Mouse (Mus musculus): ENCODE measurements around the gene Hdac8. TPM values are rescaled to one million over a fixed set of nuclear protein-coding genes. Genes with fewer than 3 reads are reported as not detected.
A peak's percentile ranks its signal among the peaks of the same experiment; 100 is the strongest.

The Hdac8 gene
- polyA plus RNA-seq (2016; fragmentation: Nextera tagmentation; extraction: Ambion mirVana), result 9.7 and 13.1 TPM in 2 replicates

DNA sequence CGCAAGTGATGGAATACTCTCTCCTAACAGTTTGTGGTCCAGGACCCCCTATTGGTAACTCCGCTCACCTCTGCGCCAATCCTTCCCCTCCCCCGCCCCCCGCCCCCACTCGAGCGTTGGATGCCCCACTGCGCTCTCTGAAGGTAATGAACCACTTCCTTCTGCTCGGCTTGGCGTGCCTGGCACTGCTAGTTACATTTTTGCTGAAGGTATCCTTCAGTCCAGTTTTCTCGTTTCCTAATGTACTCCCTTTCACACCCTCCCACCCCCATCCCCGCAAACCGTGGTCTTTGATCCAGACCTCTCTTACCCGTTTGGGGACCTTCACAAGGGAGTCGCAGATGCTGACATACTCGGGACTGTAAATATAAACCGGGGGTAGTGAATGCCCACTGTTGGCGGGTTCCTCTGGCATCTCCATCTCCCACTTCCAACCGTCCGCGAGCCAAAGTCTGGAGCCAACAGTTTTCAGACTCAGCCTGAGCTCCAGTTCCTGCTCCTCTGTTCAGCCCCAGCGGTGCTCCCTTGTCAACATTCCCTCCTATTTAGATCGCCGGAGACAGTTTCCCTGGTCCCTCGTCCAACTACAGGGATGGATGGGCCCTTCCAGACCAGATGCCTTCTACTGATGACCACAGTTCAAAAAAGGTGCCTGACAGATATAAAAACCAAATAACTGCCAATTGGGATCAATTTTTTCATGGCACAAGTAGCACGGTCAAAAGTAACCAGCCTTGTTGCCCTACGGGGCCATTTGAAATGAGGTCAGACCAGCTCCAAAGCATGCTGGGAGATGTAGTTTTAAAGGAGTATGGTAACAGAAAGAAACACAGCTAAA lies at the start of gene Hdac8:
Gene Hdac8, minus strand, starts transcription at position 716 of the 838 bp plus-strand sequence.
- Histone ChIP-seq H3K4me3 (peak within 1 kb of the TSS; percentile 59), H3K27ac (peak within 1 kb of the TSS; percentile 77), H3K9me3 (replicated peaks) (no peaks in the 10 kb centered on the region), H3K4me1 (no peaks in the 10 kb centered on the region), H3K27me3 (ENCODE audit: low read depth, poor library complexity, severe bottlenecking) (peaks cover 85% of the 10 kb centered on the region), H3K36me3 (no peaks in the 10 kb centered on the region)
- peak; percentile 53 for DNase-seq (ENCODE audit: low spot score)
- 9% methylated on average over 27 of the region's 27 CpGs for WGBS

GRCm38 (mm10) chrX:102509205-102509604 lies 4.0 kb upstream of the Hdac8 start:
- DNase-seq (ENCODE audit: low spot score), result no peak
- Histone ChIP-seq H3K36me3 (no peaks in the 10 kb centered on the region), H3K27me3 (ENCODE audit: low read depth, poor library complexity, severe bottlenecking) (peaks cover 87% of the 10 kb centered on the region), H3K4me3 (no peak overlapping the region), H3K4me1 (no peaks in the 10 kb centered on the region), H3K27ac (no peak overlapping the region), H3K9me3 (replicated peaks) (no peaks in the 10 kb centered on the region)
- WGBS, result 60% methylated on average over 4 of the region's 4 CpGs

DNA sequence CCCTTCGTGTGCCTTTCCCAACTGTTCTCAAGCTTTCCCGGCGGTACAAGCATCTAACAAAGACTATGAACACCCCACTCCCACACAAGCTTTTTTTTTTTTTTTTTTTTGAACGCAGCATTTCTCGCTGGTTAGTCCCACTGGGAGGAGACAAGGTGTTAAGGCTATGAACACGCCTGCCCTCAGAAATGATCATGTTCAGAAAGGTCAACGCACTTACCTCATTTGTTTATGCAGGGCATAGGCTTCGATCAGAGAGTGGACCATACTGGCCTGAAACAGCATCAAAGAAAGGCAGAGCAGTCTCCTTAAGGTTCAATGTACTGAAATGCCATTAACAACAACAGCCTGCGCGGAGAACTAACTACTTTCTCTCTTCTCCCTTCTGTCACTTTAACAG lies 980 bp downstream of the Hdac8 start:
- Histone ChIP-seq H3K36me3 (peaks cover 7% of the 10 kb centered on the region), H3K27ac (peak overlapping the region; percentile 77; the same call in 1 of the 2 replicates), H3K27me3 (ENCODE audit: low read depth, poor library complexity, severe bottlenecking) (peaks cover 85% of the 10 kb centered on the region), H3K9me3 (replicated peaks) (no peaks in the 10 kb centered on the region), H3K4me3 (peak overlapping the region; percentile 59), H3K4me1 (no peaks in the 10 kb centered on the region)
- WGBS, result 26% methylated on average over 10 of the region's 10 CpGs
- no peak for DNase-seq (ENCODE audit: low spot score)

DNA sequence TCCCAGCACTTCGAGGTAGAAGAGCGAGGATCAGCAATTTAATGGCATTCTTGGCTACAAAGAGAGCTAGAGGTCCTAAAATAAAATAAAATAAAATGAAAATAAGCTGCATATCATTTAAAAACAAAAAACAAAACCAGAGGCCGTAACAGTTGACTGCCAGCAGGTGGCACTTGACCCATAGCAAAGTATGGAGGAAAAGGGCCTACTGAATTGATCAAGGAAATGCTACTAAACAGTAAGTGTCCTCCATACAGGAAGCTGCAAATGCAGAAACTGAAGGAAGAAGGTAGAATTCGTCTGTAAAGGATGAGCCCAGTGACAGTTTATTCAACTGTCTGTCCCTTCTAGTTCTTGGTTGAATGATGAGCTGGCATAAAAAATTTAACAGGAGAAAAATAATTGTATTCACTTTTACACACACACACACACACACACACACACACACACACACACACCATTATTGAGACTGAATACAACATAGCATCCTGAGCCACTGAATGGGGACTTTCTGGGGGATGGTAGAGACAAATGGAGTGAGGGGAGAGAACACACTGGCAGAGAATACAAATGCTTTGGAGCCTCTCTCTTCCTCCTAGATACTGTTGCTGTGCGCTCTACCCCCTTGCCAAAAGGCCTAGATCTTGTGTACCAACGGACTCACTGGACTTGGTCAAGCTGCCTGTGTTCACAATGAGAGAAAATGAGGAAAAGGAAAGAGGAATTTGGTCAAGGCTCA lies 11.0 kb downstream of the Hdac8 start:
- Histone ChIP-seq H3K27ac (no peak overlapping the region), H3K4me3 (no peak overlapping the region), H3K27me3 (ENCODE audit: low read depth, poor library complexity, severe bottlenecking) (peaks cover 88% of the 10 kb centered on the region), H3K36me3 (peaks cover 21% of the 10 kb centered on the region), H3K9me3 (replicated peaks) (no peaks in the 10 kb centered on the region), H3K4me1 (no peaks in the 10 kb centered on the region)
- DNase-seq (ENCODE audit: low spot score), result no peak
- WGBS, result 77% methylated on average over 6 of the region's 6 CpGs

- Histone ChIP-seq H3K27ac (no peak overlapping the region), H3K36me3 (no peaks in the 10 kb centered on the region), H3K27me3 (ENCODE audit: low read depth, poor library complexity, severe bottlenecking) (peaks cover 92% of the 10 kb centered on the region), H3K9me3 (replicated peaks) (no peaks in the 10 kb centered on the region), H3K4me3 (no peak overlapping the region), H3K4me1 (no peaks in the 10 kb centered on the region)
- DNase-seq (ENCODE audit: low spot score), result no peak
- 81% methylated on average over 7 of the region's 7 CpGs for WGBS
Measured at GRCm38 (mm10) chrX:102485575-102485974, 19.6 kb downstream of the Hdac8 start.

- Histone ChIP-seq H3K4me3 (no peak overlapping the region), H3K36me3 (no peaks in the 10 kb centered on the region), H3K27ac (no peak overlapping the region), H3K9me3 (replicated peaks) (no peaks in the 10 kb centered on the region), H3K4me1 (no peaks in the 10 kb centered on the region), H3K27me3 (ENCODE audit: low read depth, poor library complexity, severe bottlenecking) (peaks cover 71% of the 10 kb centered on the region)
- no peak for DNase-seq (ENCODE audit: low spot score)
- 78% methylated on average over 4 of the region's 4 CpGs for WGBS
Measured at GRCm38 (mm10) chrX:102479665-102480064, 25.5 kb downstream of the Hdac8 start.

GRCm38 (mm10) chrX:102478965-102479364 lies 26.2 kb downstream of the Hdac8 start:
- Histone ChIP-seq H3K27ac (no peak overlapping the region), H3K4me1 (no peaks in the 10 kb centered on the region), H3K36me3 (no peaks in the 10 kb centered on the region), H3K27me3 (ENCODE audit: low read depth, poor library complexity, severe bottlenecking) (peaks cover 70% of the 10 kb centered on the region), H3K4me3 (no peak overlapping the region), H3K9me3 (replicated peaks) (no peaks in the 10 kb centered on the region)
- 33% methylated on average over 4 of the region's 4 CpGs for WGBS
- DNase-seq (ENCODE audit: low spot score), result no peak

- 93% methylated on average over 3 of the region's 3 CpGs for WGBS
- H3K4me1 ChIP-seq, result no peaks in the 10 kb centered on the region
- peaks cover 67% of the 10 kb centered on the region for H3K27me3 ChIP-seq (ENCODE audit: low read depth, poor library complexity, severe bottlenecking)
Measured at GRCm38 (mm10) chrX:102478481-102478880, 26.7 kb downstream of the Hdac8 start.

GRCm38 (mm10) chrX:102476784-102477183 lies 28.4 kb downstream of the Hdac8 start:
- Histone ChIP-seq H3K4me3 (no peak overlapping the region), H3K36me3 (no peaks in the 10 kb centered on the region), H3K27me3 (ENCODE audit: low read depth, poor library complexity, severe bottlenecking) (peaks cover 67% of the 10 kb centered on the region), H3K4me1 (no peaks in the 10 kb centered on the region), H3K9me3 (replicated peaks) (no peaks in the 10 kb centered on the region), H3K27ac (no peak overlapping the region)
- 37% methylated on average over 3 of the region's 3 CpGs for WGBS
- DNase-seq (ENCODE audit: low spot score), result peak; percentile 78

More at GRCm38 (mm10) chrX:102478481-102478880, 26.7 kb downstream of the Hdac8 start:
- Histone ChIP-seq H3K4me3 (no peak overlapping the region), H3K36me3 (no peaks in the 10 kb centered on the region), H3K27ac (no peak overlapping the region), H3K9me3 (replicated peaks) (no peaks in the 10 kb centered on the region)
- no peak for DNase-seq (ENCODE audit: low spot score)

DNA sequence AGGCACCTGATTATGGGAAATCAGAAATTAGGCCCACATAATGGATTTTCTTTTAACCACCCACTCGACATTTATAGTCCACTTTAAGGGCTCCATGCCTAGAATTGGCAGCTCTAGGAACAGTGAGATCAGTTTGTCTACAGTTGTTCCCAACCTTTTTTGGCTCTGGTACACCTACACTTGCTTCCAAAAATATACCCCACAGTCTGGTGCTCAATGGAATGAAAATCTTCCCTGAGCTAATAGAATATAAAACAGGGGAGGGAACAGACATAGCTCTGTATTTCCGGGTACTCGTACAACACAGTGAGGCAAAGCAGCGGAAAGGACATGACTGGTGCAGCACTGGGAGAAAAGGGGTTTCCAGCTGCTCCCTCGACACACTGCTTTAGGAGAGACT lies 29.6 kb downstream of the Hdac8 start:
- H3K27ac ChIP-seq, result no peak overlapping the region
- peaks cover 65% of the 10 kb centered on the region for H3K27me3 ChIP-seq (ENCODE audit: low read depth, poor library complexity, severe bottlenecking)
- H3K9me3 ChIP-seq (replicated peaks), result no peaks in the 10 kb centered on the region
- DNase-seq (ENCODE audit: low spot score), result no peak
- no peak overlapping the region for H3K4me3 ChIP-seq
- WGBS, result 92% methylated on average over 5 of the region's 5 CpGs
- H3K4me1 ChIP-seq, result no peaks in the 10 kb centered on the region
- no peaks in the 10 kb centered on the region for H3K36me3 ChIP-seq

GRCm38 (mm10) chrX:102418343-102419127 lies 86.6 kb downstream of the Hdac8 start:
- H3K4me1 ChIP-seq, result peaks cover 34% of the 10 kb centered on the region
- no peak overlapping the region for H3K27ac ChIP-seq
- H3K9me3 ChIP-seq (replicated peaks), result no peaks in the 10 kb centered on the region
- no peaks in the 10 kb centered on the region for H3K36me3 ChIP-seq
- peaks cover 98% of the 10 kb centered on the region for H3K27me3 ChIP-seq (ENCODE audit: low read depth, poor library complexity, severe bottlenecking)
- H3K4me3 ChIP-seq, result no peak overlapping the region
- no peak for DNase-seq (ENCODE audit: low spot score)
- 48% methylated on average over 8 of the region's 8 CpGs for WGBS

- Histone ChIP-seq H3K27me3 (ENCODE audit: low read depth, poor library complexity, severe bottlenecking) (peaks cover 95% of the 10 kb centered on the region), H3K4me1 (peaks cover 34% of the 10 kb centered on the region), H3K4me3 (no peak overlapping the region), H3K36me3 (no peaks in the 10 kb centered on the region), H3K27ac (no peak overlapping the region), H3K9me3 (replicated peaks) (no peaks in the 10 kb centered on the region)
- WGBS, result 75% methylated on average over 4 of the region's 4 CpGs
- no peak for DNase-seq (ENCODE audit: low spot score)
Measured at GRCm38 (mm10) chrX:102416972-102417371, 88.2 kb downstream of the Hdac8 start.
